Mouse (Mus musculus) forebrain, embryonic 16.5 days (tissue): ENCODE results near the gene Fus. TPM values are rescaled to one million over a fixed set of nuclear protein-coding genes. Genes with fewer than 3 reads are reported as not detected.

ENCODE experiments used
- ATAC-seq: fragments of 200-750 bp; cut with Nextera tagmentation; 2 replicates; pipeline ENCODE4 v1.8.0; 2017; ENCODE audit warnings: mild to moderate bottlenecking, moderate library complexity
- H3K27ac ChIP-seq: fragments of 300-500 bp; sonication (generic); 2 replicates; pipeline ENCODE4 v1.5.1; 2014; ENCODE audit warnings: low read length, control low read depth
- H3K27me3 ChIP-seq: fragments of 300-500 bp; sonication (generic); replicated peaks from 2 replicates; pipeline ENCODE4 v1.6.1; 2014; ENCODE audit warnings: low read length; ENCODE audit not compliant: control insufficient read depth, insufficient read depth
- H3K36me3 ChIP-seq: fragments of 300-500 bp; sonication (generic); 2 replicates; pipeline ENCODE4 v1.6.1; 2014; ENCODE audit not compliant: control insufficient read depth, insufficient read depth
- H3K4me1 ChIP-seq: fragments of 300-500 bp; sonication (generic); replicated peaks from 2 replicates; pipeline ENCODE4 v1.6.1; 2014; ENCODE audit warnings: low read length; ENCODE audit not compliant: control insufficient read depth, insufficient read depth
- H3K4me2 ChIP-seq: fragments of 300-500 bp; sonication (generic); 2 replicates; pipeline ENCODE4 v1.6.1; 2014; ENCODE audit warnings: mild to moderate bottlenecking, low read length, control low read depth
- H3K4me3 ChIP-seq: fragments of 300-500 bp; sonication (generic); replicated peaks from 2 replicates; pipeline ENCODE4 v1.5.1; 2014; ENCODE audit warnings: mild to moderate bottlenecking, low read length, control low read depth
- H3K9ac ChIP-seq: fragments of 300-500 bp; sonication (generic); replicated peaks from 2 replicates; pipeline ENCODE4 v1.6.1; 2014; ENCODE audit warnings: low read depth, low read length, control low read depth
- H3K9me3 ChIP-seq: fragments of 300-500 bp; sonication (generic); 2 replicates; pipeline ENCODE4 v1.6.1; 2016; ENCODE audit warnings: low read length; ENCODE audit not compliant: control insufficient read depth
- WGBS: fragments of 180-500 bp; shearing (Covaris S2); extraction: QIAGEN DNeasy Blood & Tissue Kit; methylation state at CpG from one replicate; pipeline ENCODE4 v1.1.7; 2014; 5-methylcytosine and 5-hydroxymethylcytosine counted together
- polyA plus RNA-seq: library from polyadenylated mRNA; unstranded; fragments of >200 nt; fragmentation: Nextera tagmentation; extraction: Ambion mirVana; gene quantifications from 2 replicates; pipeline ENCODE4 v1.2.1, GENCODE M21; 2015

The Fus gene
- polyA plus RNA-seq, 1 experiment from 2014 or later, result 386 TPM

- no peak for ATAC-seq
- Histone ChIP-seq H3K4me2 (no peak overlapping the region), H3K9ac (no peak overlapping the region), H3K9me3 (no peaks in the 10 kb centered on the region), H3K4me3 (no peak overlapping the region), H3K27ac (no peak overlapping the region), H3K4me1 (peaks cover 4% of the 10 kb centered on the region), H3K36me3 (0 out of 2 replicates have a peak, but pooled peaks cover 4% of the 10 kb centered on the region), H3K27me3 (peaks cover 23% of the 10 kb centered on the region)
- WGBS, result 81% methylated on average over 11 of the region's 11 CpGs
These were observed 39.5 kb upstream of the Fus start for GRCm38 (mm10) chr7:127927726-127928125.

GRCm38 (mm10) chr7:127928596-127928995 is 38.7 kb upstream of the Fus start:
- Histone ChIP-seq H3K9me3 (no peaks in the 10 kb centered on the region), H3K27me3 (peaks cover 23% of the 10 kb centered on the region), H3K4me2 (no peak overlapping the region), H3K4me3 (no peak overlapping the region), H3K9ac (no peak overlapping the region), H3K4me1 (peaks cover 4% of the 10 kb centered on the region), H3K36me3 (0 out of 2 replicates have a peak, but pooled peaks cover 4% of the 10 kb centered on the region), H3K27ac (no peak overlapping the region)
- ATAC-seq, result no peak
- WGBS, result 52% methylated on average over 5 of the region's 5 CpGs

- H3K4me2 ChIP-seq, result no peak within 1 kb of the TSS
- no peak within 1 kb of the TSS for H3K9ac ChIP-seq
- H3K4me3 ChIP-seq, result no peak within 1 kb of the TSS
- H3K27me3 ChIP-seq, result peaks cover 23% of the 10 kb centered on the region
- peaks cover 8% of the 10 kb centered on the region for H3K4me1 ChIP-seq
- H3K36me3 ChIP-seq, result 0 out of 2 replicates have a peak, but pooled peaks cover under 1% of the 10 kb centered on the region
- no peaks in the 10 kb centered on the region for H3K9me3 ChIP-seq
- 5% methylated on average over 5 of the region's 6 CpGs for WGBS
- no peak for ATAC-seq
- H3K27ac ChIP-seq, result no peak within 1 kb of the TSS
These were observed 37.3 kb upstream of the Fus start, which contains the start of gene Prss8 for GRCm38 (mm10) chr7:127929923-127930322. Gene Prss8, minus strand, starts transcription at chr7:127930104.

GRCm38 (mm10) chr7:127930636-127931035 is 36.6 kb upstream of the Fus start:
- ATAC-seq, result no peak
- no peaks in the 10 kb centered on the region for H3K9me3 ChIP-seq
- peaks cover 10% of the 10 kb centered on the region for H3K4me1 ChIP-seq
- no peak overlapping the region for H3K4me3 ChIP-seq
- 60% methylated on average over 5 of the region's 5 CpGs for WGBS
- no peaks in the 10 kb centered on the region for H3K36me3 ChIP-seq
- peaks cover 23% of the 10 kb centered on the region for H3K27me3 ChIP-seq
- no peak overlapping the region for H3K27ac ChIP-seq
- no peak overlapping the region for H3K4me2 ChIP-seq
- H3K9ac ChIP-seq, result no peak overlapping the region

GRCm38 (mm10) chr7:127931351-127932135 is 35.7 kb upstream of the Fus start:
- no peak for ATAC-seq
- H3K4me1 ChIP-seq, result peaks cover 18% of the 10 kb centered on the region
- H3K27ac ChIP-seq, result no peak overlapping the region
- 36% methylated on average over 13 of the region's 13 CpGs for WGBS
- H3K4me3 ChIP-seq, result no peak overlapping the region
- no peak overlapping the region for H3K9ac ChIP-seq
- no peak overlapping the region for H3K4me2 ChIP-seq
- peaks cover 23% of the 10 kb centered on the region for H3K27me3 ChIP-seq
- no peaks in the 10 kb centered on the region for H3K9me3 ChIP-seq
- no peaks in the 10 kb centered on the region for H3K36me3 ChIP-seq

- H3K27ac ChIP-seq, result no peak overlapping the region
- no peak for ATAC-seq
- WGBS, result 17% methylated on average over 13 of the region's 13 CpGs
- no peaks in the 10 kb centered on the region for H3K36me3 ChIP-seq
- H3K9me3 ChIP-seq, result no peaks in the 10 kb centered on the region
- H3K27me3 ChIP-seq, result peaks cover 23% of the 10 kb centered on the region
- H3K4me2 ChIP-seq, result no peak overlapping the region
- peaks cover 18% of the 10 kb centered on the region for H3K4me1 ChIP-seq
- H3K9ac ChIP-seq, result no peak overlapping the region
- H3K4me3 ChIP-seq, result no peak overlapping the region
These were observed 34.8 kb upstream of the Fus start for GRCm38 (mm10) chr7:127932273-127933031.

- 90% methylated on average over 5 of the region's 5 CpGs for WGBS
- H3K27me3 ChIP-seq, result peaks cover 14% of the 10 kb centered on the region
- no peaks in the 10 kb centered on the region for H3K9me3 ChIP-seq
- H3K9ac ChIP-seq, result no peak overlapping the region
- no peak for ATAC-seq
- H3K4me3 ChIP-seq, result no peak overlapping the region
- H3K36me3 ChIP-seq, result no peaks in the 10 kb centered on the region
- H3K4me2 ChIP-seq, result no peak overlapping the region
- peaks cover 18% of the 10 kb centered on the region for H3K4me1 ChIP-seq
- H3K27ac ChIP-seq, result no peak overlapping the region
These were observed 33.2 kb upstream of the Fus start for GRCm38 (mm10) chr7:127934075-127934474.

GRCm38 (mm10) chr7:127935028-127935722 is 32.1 kb upstream of the Fus start:
- Histone ChIP-seq H3K4me1 (peaks cover 14% of the 10 kb centered on the region), H3K36me3 (no peaks in the 10 kb centered on the region), H3K4me3 (peak overlapping the region; percentile 84), H3K27ac (peak overlapping the region; percentile 65), H3K9me3 (no peaks in the 10 kb centered on the region), H3K9ac (peak overlapping the region; percentile 91), H3K4me2 (peak overlapping the region; percentile 90), H3K27me3 (peaks cover 5% of the 10 kb centered on the region)
- WGBS, result 6% methylated on average over 32 of the region's 32 CpGs
- ATAC-seq, result peak; percentile 98

- Histone ChIP-seq H3K27me3 (no peaks in the 10 kb centered on the region), H3K36me3 (no peaks in the 10 kb centered on the region), H3K4me1 (peaks cover 14% of the 10 kb centered on the region), H3K4me2 (peak overlapping the region; percentile 90), H3K27ac (peak overlapping the region; percentile 65), H3K9ac (peak overlapping the region; percentile 91), H3K9me3 (no peaks in the 10 kb centered on the region), H3K4me3 (peak overlapping the region; percentile 84)
- ATAC-seq, result peak; percentile 57
- under 1% methylated on average over 37 of the region's 38 CpGs for WGBS
These were observed 31.5 kb upstream of the Fus start for GRCm38 (mm10) chr7:127935748-127936159.
